Mouse (Mus musculus): ENCODE data around the gene Siglec1. TPM values are rescaled to one million over a fixed set of nuclear protein-coding genes. Genes with fewer than 3 reads are reported as not detected.

Gene Siglec1
- total and polyA plus RNA-seq, 2 experiments from 2014 or later = 0.27 to 1.4 TPM

DNA sequence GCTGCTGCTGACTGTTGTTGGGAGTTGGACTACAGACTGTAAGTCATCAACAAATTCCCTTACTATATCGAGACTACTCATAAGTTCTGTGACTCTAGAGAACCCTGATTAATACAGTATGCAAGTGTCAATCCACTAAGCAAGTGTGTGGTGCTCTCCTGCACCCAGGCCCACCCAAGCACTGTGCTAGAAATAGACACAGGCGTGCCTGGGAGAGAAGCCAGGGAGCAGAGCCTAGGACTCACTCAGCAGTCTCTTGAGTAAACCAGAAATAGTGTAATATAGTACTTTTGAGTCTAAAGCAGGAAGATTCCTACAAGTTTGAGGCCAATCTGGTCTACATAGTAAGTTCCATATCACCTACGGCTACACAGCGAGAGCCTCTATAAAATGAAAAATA lies 17.5 kb upstream of the Siglec1 start:
- Histone ChIP-seq H3K4me2 (ENCODE audit: low read depth, low read length, poor library complexity, severe bottlenecking) (no peak overlapping the region), H3K9me3 (ENCODE audit: low read length) (no peaks in the 10 kb centered on the region), H3K36me3 (ENCODE audit: insufficient read depth, low read length) (no peaks in the 10 kb centered on the region), H3K27ac (ENCODE audit: low read depth, low read length) (no peak overlapping the region), H3K9ac (replicated peaks; ENCODE audit: low read length, poor library complexity, severe bottlenecking) (no peak overlapping the region), H3K4me3 (ENCODE audit: low read depth, low read length) (no peak overlapping the region), H3K27me3 (ENCODE audit: insufficient read depth, low read length) (no peaks in the 10 kb centered on the region), H3K4me1 (ENCODE audit: insufficient read depth, low read length) (no peaks in the 10 kb centered on the region)
- 82% methylated on average over 4 of the region's 4 CpGs for WGBS
- DNase-seq (ENCODE audit: low spot score) = no peak
- no peak for ATAC-seq (ENCODE audit: low FRiP score)
- no peak for TF ChIP-seq CTCF (IDR thresholded peaks at IDR 0.05)

DNA sequence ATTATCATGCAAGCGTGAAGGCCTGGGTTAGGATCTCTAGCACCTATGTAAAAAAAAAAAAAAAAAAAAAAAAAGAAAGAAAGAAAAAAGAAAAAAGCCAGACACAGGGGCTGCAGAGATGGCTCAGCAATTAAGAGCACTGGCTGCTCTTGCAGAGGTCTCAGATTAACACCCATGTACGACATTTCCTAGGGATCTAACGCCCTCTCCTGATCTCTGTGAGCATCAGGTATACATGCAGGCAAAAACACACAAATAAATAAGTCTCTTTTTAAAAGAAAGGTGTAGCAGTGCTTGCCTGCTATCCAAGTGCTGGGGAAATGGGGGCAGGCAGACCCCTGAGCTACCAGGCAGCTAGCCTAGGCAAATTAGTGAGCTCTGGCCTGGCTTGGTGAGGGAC lies 15.0 kb upstream of the Siglec1 start:
- H3K9me3 ChIP-seq (ENCODE audit: low read length) = no peaks in the 10 kb centered on the region
- no peaks in the 10 kb centered on the region for H3K36me3 ChIP-seq (ENCODE audit: insufficient read depth, low read length)
- H3K27ac ChIP-seq (ENCODE audit: low read depth, low read length) = no peak overlapping the region
- DNase-seq (ENCODE audit: low spot score) = no peak
- no peak overlapping the region for H3K4me2 ChIP-seq (ENCODE audit: low read depth, low read length, poor library complexity, severe bottlenecking)
- H3K4me3 ChIP-seq (ENCODE audit: low read depth, low read length) = no peak overlapping the region
- no peak for TF ChIP-seq CTCF (IDR thresholded peaks at IDR 0.05)
- no peak overlapping the region for H3K9ac ChIP-seq (replicated peaks; ENCODE audit: low read length, poor library complexity, severe bottlenecking)
- WGBS = 70% methylated on average over 3 of the region's 3 CpGs
- H3K4me1 ChIP-seq (ENCODE audit: insufficient read depth, low read length) = no peaks in the 10 kb centered on the region
- ATAC-seq (ENCODE audit: low FRiP score) = no peak
- H3K27me3 ChIP-seq (ENCODE audit: insufficient read depth, low read length) = no peaks in the 10 kb centered on the region

DNA sequence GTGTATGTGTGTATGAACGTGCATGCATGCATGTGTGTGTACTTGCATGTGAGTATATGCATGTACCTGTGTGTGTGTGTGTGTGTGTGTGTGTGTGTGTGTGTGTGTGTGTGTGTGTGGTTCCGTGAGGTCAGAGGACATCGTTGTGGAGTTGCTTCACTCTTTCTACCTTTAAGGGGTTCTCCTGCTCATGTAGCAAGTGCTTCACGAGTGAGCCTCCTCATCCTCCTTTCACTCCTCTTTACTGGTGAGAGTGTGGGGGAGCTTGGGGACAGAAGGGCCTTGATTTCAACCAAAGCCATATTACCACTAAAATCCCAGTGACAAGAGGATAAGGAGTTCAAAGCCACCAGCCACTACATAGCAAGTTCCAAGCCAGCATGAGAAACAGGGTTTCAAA lies 10.5 kb upstream of the Siglec1 start:
- Histone ChIP-seq H3K36me3 (ENCODE audit: insufficient read depth, low read length) (no peaks in the 10 kb centered on the region), H3K4me2 (ENCODE audit: low read depth, low read length, poor library complexity, severe bottlenecking) (no peak overlapping the region), H3K4me1 (ENCODE audit: insufficient read depth, low read length) (no peaks in the 10 kb centered on the region), H3K27me3 (ENCODE audit: insufficient read depth, low read length) (no peaks in the 10 kb centered on the region), H3K4me3 (ENCODE audit: low read depth, low read length) (no peak overlapping the region), H3K27ac (ENCODE audit: low read depth, low read length) (no peak overlapping the region), H3K9me3 (ENCODE audit: low read length) (no peaks in the 10 kb centered on the region), H3K9ac (replicated peaks; ENCODE audit: low read length, poor library complexity, severe bottlenecking) (no peak overlapping the region)
- WGBS = 77% methylated on average over 4 of the region's 4 CpGs
- no peak for ATAC-seq (ENCODE audit: low FRiP score)
- no peak for TF ChIP-seq CTCF (IDR thresholded peaks at IDR 0.05)
- DNase-seq (ENCODE audit: low spot score) = no peak

DNA sequence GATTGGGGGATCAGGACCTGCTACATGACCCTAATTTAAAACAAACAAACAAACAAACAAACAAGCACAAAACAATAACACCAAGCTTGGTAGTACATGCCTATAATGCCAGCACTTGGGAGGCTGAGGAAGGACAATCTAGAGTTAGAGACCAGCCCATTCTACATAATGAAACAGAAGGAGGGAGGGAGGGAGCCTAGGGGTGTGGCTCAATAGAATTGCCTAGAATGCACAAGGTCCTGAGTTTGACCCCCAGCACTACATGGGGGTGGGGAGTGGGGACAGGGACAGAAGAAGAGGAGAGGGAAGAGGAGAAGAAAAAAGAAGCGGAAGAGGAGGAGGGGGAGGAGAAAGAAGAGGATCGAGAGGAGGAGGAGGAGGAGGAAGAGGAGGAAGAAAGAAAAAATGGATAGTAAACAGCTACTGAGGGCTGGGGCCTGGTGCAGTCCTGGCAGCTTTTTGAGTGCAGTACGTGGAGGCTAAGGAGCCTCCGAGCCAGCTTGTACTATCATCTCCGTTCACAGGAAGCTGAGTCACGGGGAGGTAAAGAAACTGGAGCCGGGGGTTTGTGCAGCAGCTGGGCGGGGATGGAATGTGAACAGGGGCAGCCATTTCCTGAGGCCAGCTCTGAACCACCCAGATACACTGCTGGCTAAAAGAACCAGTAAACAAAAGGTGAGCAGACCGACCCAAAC lies 9.7 kb upstream of the Siglec1 start:
- Histone ChIP-seq H3K4me1 (ENCODE audit: insufficient read depth, low read length) (no peaks in the 10 kb centered on the region), H3K9ac (replicated peaks; ENCODE audit: low read length, poor library complexity, severe bottlenecking) (no peak overlapping the region), H3K27ac (ENCODE audit: low read depth, low read length) (no peak overlapping the region), H3K27me3 (ENCODE audit: insufficient read depth, low read length) (no peaks in the 10 kb centered on the region), H3K9me3 (ENCODE audit: low read length) (no peaks in the 10 kb centered on the region), H3K4me2 (ENCODE audit: low read depth, low read length, poor library complexity, severe bottlenecking) (no peak overlapping the region), H3K4me3 (ENCODE audit: low read depth, low read length) (no peak overlapping the region), H3K36me3 (ENCODE audit: insufficient read depth, low read length) (no peaks in the 10 kb centered on the region)
- no peak for ATAC-seq (ENCODE audit: low FRiP score)
- peak; percentile 2 for DNase-seq (ENCODE audit: low spot score)
- WGBS = 22% methylated on average over 9 of the region's 9 CpGs
- TF ChIP-seq CTCF (IDR thresholded peaks at IDR 0.05) = no peak

DNA sequence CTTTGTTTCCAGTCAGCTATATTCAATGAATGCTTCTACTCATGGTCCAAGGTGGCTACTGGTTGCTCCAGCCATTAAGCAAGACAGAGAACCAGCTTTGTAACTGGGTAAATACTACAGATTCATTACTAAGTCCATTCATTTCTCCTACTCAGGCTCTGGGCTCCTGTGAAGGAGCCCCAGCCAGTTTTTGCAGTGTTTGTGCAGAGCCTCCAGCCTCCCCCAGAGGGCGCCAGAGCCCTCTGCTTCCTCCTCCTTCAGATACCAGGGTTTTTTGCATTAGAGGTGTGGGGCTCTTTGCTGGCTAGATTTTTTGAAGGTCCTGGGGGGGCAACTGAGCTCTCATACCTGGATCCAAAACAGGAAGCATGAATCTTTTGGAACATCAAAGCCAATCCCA lies 8.3 kb upstream of the Siglec1 start:
- Histone ChIP-seq H3K4me2 (ENCODE audit: low read depth, low read length, poor library complexity, severe bottlenecking) (no peak overlapping the region), H3K9ac (replicated peaks; ENCODE audit: low read length, poor library complexity, severe bottlenecking) (no peak overlapping the region), H3K27me3 (ENCODE audit: insufficient read depth, low read length) (no peaks in the 10 kb centered on the region), H3K4me1 (ENCODE audit: insufficient read depth, low read length) (no peaks in the 10 kb centered on the region), H3K27ac (ENCODE audit: low read depth, low read length) (no peak overlapping the region), H3K36me3 (ENCODE audit: insufficient read depth, low read length) (no peaks in the 10 kb centered on the region), H3K9me3 (ENCODE audit: low read length) (no peaks in the 10 kb centered on the region), H3K4me3 (ENCODE audit: low read depth, low read length) (no peak overlapping the region)
- WGBS = 0% methylated on average over 1 of the region's 1 CpGs
- TF ChIP-seq CTCF (IDR thresholded peaks at IDR 0.05) = peak; percentile 85
- DNase-seq (ENCODE audit: low spot score) (peak; percentile 74), ATAC-seq (ENCODE audit: low FRiP score) (no peak)

DNA sequence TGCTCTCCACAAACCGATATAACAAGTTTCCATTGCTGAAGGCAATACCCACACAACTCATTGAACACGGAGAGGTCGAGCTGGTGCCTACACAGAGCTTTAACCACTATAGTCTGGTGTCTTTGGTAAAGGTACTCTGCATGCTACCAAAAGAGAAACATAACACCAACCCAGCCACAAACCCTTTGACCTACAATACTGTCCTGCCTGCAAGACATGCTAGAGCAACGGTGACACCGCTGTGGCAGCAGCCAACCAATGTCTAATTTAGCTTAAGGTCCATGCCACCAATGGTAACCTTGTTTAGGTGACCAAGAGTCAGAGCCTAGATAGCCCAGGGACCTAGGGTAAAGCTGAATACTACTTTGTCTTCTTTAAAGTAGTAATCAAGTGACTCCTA lies 7.0 kb upstream of the Siglec1 start:
- ATAC-seq (ENCODE audit: low FRiP score) (no peak), DNase-seq (ENCODE audit: low spot score) (no peak)
- Histone ChIP-seq H3K36me3 (ENCODE audit: insufficient read depth, low read length) (no peaks in the 10 kb centered on the region), H3K4me1 (ENCODE audit: insufficient read depth, low read length) (no peaks in the 10 kb centered on the region), H3K4me3 (ENCODE audit: low read depth, low read length) (no peak overlapping the region), H3K27me3 (ENCODE audit: insufficient read depth, low read length) (no peaks in the 10 kb centered on the region), H3K9me3 (ENCODE audit: low read length) (no peaks in the 10 kb centered on the region), H3K9ac (replicated peaks; ENCODE audit: low read length, poor library complexity, severe bottlenecking) (no peak overlapping the region), H3K4me2 (ENCODE audit: low read depth, low read length, poor library complexity, severe bottlenecking) (no peak overlapping the region), H3K27ac (ENCODE audit: low read depth, low read length) (no peak overlapping the region)
- no peak for TF ChIP-seq CTCF (IDR thresholded peaks at IDR 0.05)
- WGBS = 88% methylated on average over 5 of the region's 5 CpGs

Measured in midbrain, postnatal 0 days (tissue).